Mouse (Mus musculus) gonadal fat pad, adult 2 months (tissue): ENCODE data around the gene Tspan10. TPM values are rescaled to one million over a fixed set of nuclear protein-coding genes. Genes with fewer than 3 reads are reported as not detected.

ENCODE experiments used
- DNase-seq: peaks from one replicate; pipeline ENCODE4 v3.0.0-alpha.2; 2012; ENCODE audit warnings: low read depth
- polyA plus RNA-seq: library from polyadenylated mRNA; depleted of rRNA; stranded (reverse); fragments of >200 nt; gene quantifications from 2 replicates; pipeline ENCODE4 v1.2.3, GENCODE M21; 2012; rRNA removed

The Tspan10 gene
- polyA plus RNA-seq, 1 experiment: not detected

DNA sequence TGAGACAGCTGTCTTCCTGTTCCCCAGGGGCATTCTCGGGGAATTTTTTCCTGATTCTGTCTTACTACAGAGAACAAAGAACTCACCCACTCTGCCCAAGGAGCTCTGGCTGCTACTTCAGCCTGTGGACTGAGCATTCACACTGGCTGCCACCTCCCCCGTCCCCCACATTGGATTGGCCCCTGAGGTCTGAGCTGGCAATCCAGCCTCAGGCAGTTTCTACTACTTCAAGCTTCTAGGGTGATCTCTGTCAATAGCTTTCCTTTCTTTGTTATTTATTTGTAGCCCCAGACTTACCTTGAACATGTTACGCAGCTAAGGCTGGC is 50.4 kb downstream of the Tspan10 start:
- DNase-seq: no peak

GRCm38 (mm10) chr11:120493351-120493750 is 50.9 kb downstream of the Tspan10 start:
- no peak for DNase-seq

DNA sequence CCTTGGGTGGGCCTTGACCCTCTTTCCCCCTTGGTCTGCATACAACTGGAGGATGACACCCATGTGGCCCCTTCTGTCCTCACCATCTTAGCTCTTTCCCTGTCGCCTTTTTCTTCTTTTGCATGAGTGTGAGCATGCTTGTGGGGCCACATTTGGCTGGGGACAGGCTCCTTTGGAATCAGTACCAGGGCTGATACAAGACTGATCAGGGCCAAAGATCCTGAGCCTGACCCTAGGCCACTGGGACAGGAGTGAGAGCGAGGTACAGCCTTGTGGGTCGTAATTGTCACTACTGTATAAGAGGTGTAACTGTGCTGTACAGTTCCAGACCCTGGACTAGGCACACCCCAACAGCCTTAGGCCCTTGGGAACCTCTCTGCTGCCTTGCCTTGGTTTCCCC is 51.5 kb downstream of the Tspan10 start:
- DNase-seq: no peak

Other genes with a start within 250 kb of the Tspan10 start
- gene Bahcc1, start 209.7 kb upstream of the Tspan10 start, polyA plus RNA-seq: 7.4 and 10.7 TPM in 2 replicates
- gene Actg1, start 94.1 kb upstream of the Tspan10 start, polyA plus RNA-seq: 916 and 1,199 TPM in 2 replicates
- 0.56 and 0.78 TPM in 2 replicates for gene Fscn2, start 81.1 kb upstream of the Tspan10 start, polyA plus RNA-seq
- gene Faap100, start 63.9 kb upstream of the Tspan10 start, polyA plus RNA-seq: 28.5 and 29.6 TPM in 2 replicates
- gene Nploc4, start 4.9 kb upstream of the Tspan10 start, polyA plus RNA-seq: 68.8 and 71.4 TPM in 2 replicates
- gene Pde6g, start 10.9 kb downstream of the Tspan10 start, polyA plus RNA-seq: 0.42 and 0.72 TPM in 2 replicates
- gene Oxld1, start 15.4 kb downstream of the Tspan10 start, polyA plus RNA-seq: 24.5 and 30.4 TPM in 2 replicates
- gene Ccdc137, start 15.5 kb downstream of the Tspan10 start, polyA plus RNA-seq: 13.1 and 16.6 TPM in 2 replicates
- gene Arl16, start 25.0 kb downstream of the Tspan10 start, polyA plus RNA-seq: 32.5 and 34.3 TPM in 2 replicates
- 61.8 and 70.5 TPM in 2 replicates for gene Mrpl12, start 42.0 kb downstream of the Tspan10 start, polyA plus RNA-seq
- gene Slc25a10, start 49.2 kb downstream of the Tspan10 start, polyA plus RNA-seq: 372 and 561 TPM in 2 replicates
- gene Gcgr, start 88.1 kb downstream of the Tspan10 start, polyA plus RNA-seq: 1.2 and 1.8 TPM in 2 replicates
- gene Mcrip1, start 107.1 kb downstream of the Tspan10 start, polyA plus RNA-seq: 153 and 179 TPM in 2 replicates
- 0.72 TPM in 1 of 2 replicates, not detected in the other for gene Ppp1r27, start 108.5 kb downstream of the Tspan10 start, polyA plus RNA-seq
- gene P4hb, start 130.6 kb downstream of the Tspan10 start, polyA plus RNA-seq: 372 and 394 TPM in 2 replicates
- gene Arhgdia, start 139.0 kb downstream of the Tspan10 start, polyA plus RNA-seq: 584 and 632 TPM in 2 replicates
- gene Alyref, start 155.7 kb downstream of the Tspan10 start, polyA plus RNA-seq: 21.4 and 28.5 TPM in 2 replicates
- 74.7 and 75.0 TPM in 2 replicates for gene Anapc11, start 155.8 kb downstream of the Tspan10 start, polyA plus RNA-seq
- 1.1 and 1.2 TPM in 2 replicates for gene Npb, start 165.8 kb downstream of the Tspan10 start, polyA plus RNA-seq
- gene Pcyt2, start 175.3 kb downstream of the Tspan10 start, polyA plus RNA-seq: 139 and 189 TPM in 2 replicates
- 57.9 and 61.4 TPM in 2 replicates for gene Sirt7, start 182.6 kb downstream of the Tspan10 start, polyA plus RNA-seq
- gene Mafg, start 191.0 kb downstream of the Tspan10 start, polyA plus RNA-seq: 53.0 and 56.7 TPM in 2 replicates
- 6.9 and 10.5 TPM in 2 replicates for gene Pycr1, start 201.1 kb downstream of the Tspan10 start, polyA plus RNA-seq
- 0.26 TPM in 1 of 2 replicates, not detected in the other for gene Myadml2, start 205.5 kb downstream of the Tspan10 start, polyA plus RNA-seq
- 3.3 and 4.0 TPM in 2 replicates for gene Notum, start 218.5 kb downstream of the Tspan10 start, polyA plus RNA-seq
- 93.6 and 104 TPM in 2 replicates for gene Aspscr1, start 230.3 kb downstream of the Tspan10 start, polyA plus RNA-seq